Mouse (Mus musculus) ovary, postnatal 14 days (tissue): ENCODE measurements around the gene Ddx3x.
"Not testable (repeated sequence)": the region's sequence is repeated elsewhere in the genome, so short reads cannot be mapped to it uniquely, and the experiment has no call there.

Experiments used
- DNase-seq: peaks from one replicate; pipeline ENCODE4 v3.0.0; 2022; ENCODE audit warnings: low spot score

Ddx3x gene

GRCm38 (mm10) chrX:13281329-13282088, 739 bp downstream of the Ddx3x start:
- DNase-seq: peak; percentile 46

GRCm38 (mm10) chrX:13282089-13282850, 1.5 kb downstream of the Ddx3x start:
- no peak for DNase-seq

- DNase-seq: no peak
Observed at GRCm38 (mm10) chrX:13285772-13286171, 5.0 kb downstream of the Ddx3x start.

GRCm38 (mm10) chrX:13294505-13295228, 13.9 kb downstream of the Ddx3x start:
- DNase-seq: no peak

- DNase-seq: no peak
Observed at GRCm38 (mm10) chrX:13295229-13295571, 14.4 kb downstream of the Ddx3x start.

GRCm38 (mm10) chrX:13296241-13296640, 15.5 kb downstream of the Ddx3x start:
- DNase-seq: not testable (repeated sequence)

GRCm38 (mm10) chrX:13306190-13306589, 25.4 kb downstream of the Ddx3x start:
- no peak for DNase-seq

GRCm38 (mm10) chrX:13311396-13311795, 30.6 kb downstream of the Ddx3x start:
- no peak for DNase-seq

- DNase-seq: no peak
Observed at GRCm38 (mm10) chrX:13329611-13330010, 48.8 kb downstream of the Ddx3x start.
